Mouse (Mus musculus) bone marrow, adult 2 months (tissue): ENCODE measurements at regions not wholly inside any gene's neighbourhood (a gene's known extent, or its start where the extent isn't known, plus 50 kb on each side); places are given as distances from the start of the nearest gene placed in this dataset.

Experiments
- CTCF ChIP-seq: fragments of 200-500 bp; IDR thresholded peaks from 2 replicates; pipeline ENCODE4 v1.5.1; 2011; ENCODE audit warnings: low read length, control low read depth; ENCODE audit not compliant: control insufficient read depth, insufficient read depth
- POLR2A ChIP-seq: fragments of 200-500 bp; IDR thresholded peaks from 2 replicates; pipeline ENCODE4 v1.6.1; 2011; ENCODE audit warnings: low read depth, mild to moderate bottlenecking, control low read depth, low read length, borderline replicate concordance; ENCODE audit not compliant: control insufficient read depth

DNA sequence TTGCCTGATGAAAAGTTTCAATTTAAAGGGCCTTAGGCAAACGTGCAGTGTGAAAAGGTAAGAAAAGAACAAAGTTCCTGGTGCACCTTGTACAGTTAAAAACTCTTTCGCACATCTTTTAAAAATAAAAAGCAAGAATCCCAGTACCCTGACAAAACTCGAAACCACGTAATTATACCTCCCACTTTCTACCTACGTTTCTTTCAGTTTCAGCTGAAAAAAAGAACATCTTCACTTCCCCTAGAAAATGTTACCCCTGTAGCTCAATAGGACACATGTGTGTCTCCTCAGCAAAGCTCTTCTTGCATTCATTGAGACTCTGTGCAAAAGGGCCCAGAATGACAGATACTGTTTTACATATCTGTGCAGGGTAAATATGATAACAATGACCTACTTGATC lies 113.2 kb downstream of the Spry2 start:
- TF ChIP-seq CTCF (no peak), POLR2A (no peak)
